Mouse (Mus musculus) bone marrow, adult 2 months (tissue): ENCODE measurements around the gene Agbl4.

Experiments used
- CTCF ChIP-seq: fragments of 200-500 bp; IDR thresholded peaks from 2 replicates; pipeline ENCODE4 v1.5.1; 2011; ENCODE audit warnings: low read length, control low read depth; ENCODE audit not compliant: control insufficient read depth, insufficient read depth
- POLR2A ChIP-seq: fragments of 200-500 bp; IDR thresholded peaks from 2 replicates; pipeline ENCODE4 v1.6.1; 2011; ENCODE audit warnings: low read depth, mild to moderate bottlenecking, control low read depth, low read length, borderline replicate concordance; ENCODE audit not compliant: control insufficient read depth

DNA sequence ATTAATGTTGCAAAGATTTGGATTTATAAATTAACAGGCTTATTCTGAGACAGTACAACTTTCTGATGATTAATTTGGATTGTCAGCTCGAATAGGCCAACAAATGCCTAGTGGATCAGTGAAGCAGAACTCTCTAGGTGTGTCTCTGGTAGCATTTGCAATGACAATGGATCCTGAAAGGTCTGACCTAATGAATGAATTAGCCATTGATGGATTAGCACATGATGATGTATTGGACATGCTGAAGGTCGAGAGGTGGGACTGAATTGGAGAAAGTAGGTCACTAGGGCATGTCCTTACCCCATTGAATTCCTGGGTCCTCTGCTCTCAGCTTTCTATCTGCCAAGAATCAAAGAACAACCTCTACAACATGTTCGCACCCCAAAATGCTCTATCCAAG, 1285.3 kb downstream of the Agbl4 start:
- TF ChIP-seq CTCF (no peak), POLR2A (no peak)
